Mouse (Mus musculus): ENCODE results near the gene Wwtr1. TPM values are rescaled to one million over a fixed set of nuclear protein-coding genes. Genes with fewer than 3 reads are reported as not detected.

Wwtr1 gene
- total RNA-seq, 2 experiments from 2014 or later: not detected

DNA sequence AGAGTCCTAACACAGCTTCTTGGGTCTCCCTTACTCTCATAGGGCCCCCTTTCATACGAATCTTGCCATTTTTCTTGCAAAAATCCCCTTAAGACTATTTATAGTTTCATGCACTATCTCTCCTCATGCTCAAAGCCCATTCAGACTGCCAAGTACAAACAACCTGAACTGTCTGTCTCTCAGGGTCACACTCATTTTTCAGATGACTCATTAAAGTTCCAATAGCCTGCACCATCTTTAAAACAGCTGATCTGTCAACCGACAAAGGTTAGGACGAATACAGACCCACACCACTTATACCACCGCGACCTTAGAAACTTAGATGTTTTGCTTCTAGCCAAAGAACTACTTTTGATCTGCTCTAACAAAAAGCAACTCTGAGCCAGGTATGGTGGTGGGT, 12.1 kb downstream of the Wwtr1 start:
- ATAC-seq (replicated peaks; ENCODE audit: low FRiP score, poor library complexity, severe bottlenecking): no peak

GRCm38 (mm10) chr3:57562996-57563506, 12.7 kb downstream of the Wwtr1 start:
- ATAC-seq (replicated peaks; ENCODE audit: low FRiP score, poor library complexity, severe bottlenecking): no peak

DNA sequence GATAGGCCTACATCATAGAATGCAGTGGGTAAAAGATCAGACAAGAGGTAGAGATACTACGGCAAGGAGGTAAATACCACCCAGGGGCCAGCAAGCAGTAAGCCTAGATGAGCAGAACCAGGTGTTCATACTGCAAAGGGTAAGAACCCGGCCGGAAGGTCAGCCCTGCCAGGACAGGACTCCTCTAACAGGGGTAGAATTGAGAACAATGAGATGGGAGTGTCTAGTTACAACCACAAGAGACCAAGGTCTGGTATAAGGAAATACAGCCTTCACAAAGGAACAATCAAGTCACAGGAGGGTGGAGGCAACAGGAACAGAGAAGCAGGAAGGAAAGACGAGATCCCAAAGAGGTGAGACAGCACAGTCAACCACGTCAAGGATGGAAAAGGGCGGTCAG, 16.9 kb downstream of the Wwtr1 start:
- ATAC-seq (replicated peaks; ENCODE audit: low FRiP score, poor library complexity, severe bottlenecking): no peak

DNA sequence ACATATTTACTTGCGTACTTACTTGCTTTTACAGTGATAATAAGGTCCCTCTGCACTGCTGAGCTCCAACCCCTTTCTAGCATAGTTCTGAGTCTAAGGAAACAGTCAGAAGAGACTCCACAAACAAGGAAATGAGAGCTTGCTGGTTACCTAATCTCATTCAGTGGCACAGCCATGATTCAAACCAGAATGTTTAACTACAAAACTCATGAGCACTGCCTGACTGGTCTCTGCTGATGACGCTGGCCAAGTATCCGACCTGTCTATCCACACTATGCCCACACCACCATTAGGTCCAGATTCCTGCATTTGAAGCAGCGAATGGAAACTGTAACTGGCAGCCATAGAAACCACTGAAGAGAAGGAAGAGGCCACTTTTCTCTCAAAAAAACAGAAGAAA, 18.3 kb downstream of the Wwtr1 start:
- no peak for ATAC-seq (replicated peaks; ENCODE audit: low FRiP score, poor library complexity, severe bottlenecking)

GRCm38 (mm10) chr3:57555560-57555959, 20.1 kb downstream of the Wwtr1 start:
- no peak for ATAC-seq (replicated peaks; ENCODE audit: low FRiP score, poor library complexity, severe bottlenecking)

- ATAC-seq (replicated peaks; ENCODE audit: low FRiP score, poor library complexity, severe bottlenecking): no peak
Observed at GRCm38 (mm10) chr3:57554890-57555239, 20.8 kb downstream of the Wwtr1 start.

DNA sequence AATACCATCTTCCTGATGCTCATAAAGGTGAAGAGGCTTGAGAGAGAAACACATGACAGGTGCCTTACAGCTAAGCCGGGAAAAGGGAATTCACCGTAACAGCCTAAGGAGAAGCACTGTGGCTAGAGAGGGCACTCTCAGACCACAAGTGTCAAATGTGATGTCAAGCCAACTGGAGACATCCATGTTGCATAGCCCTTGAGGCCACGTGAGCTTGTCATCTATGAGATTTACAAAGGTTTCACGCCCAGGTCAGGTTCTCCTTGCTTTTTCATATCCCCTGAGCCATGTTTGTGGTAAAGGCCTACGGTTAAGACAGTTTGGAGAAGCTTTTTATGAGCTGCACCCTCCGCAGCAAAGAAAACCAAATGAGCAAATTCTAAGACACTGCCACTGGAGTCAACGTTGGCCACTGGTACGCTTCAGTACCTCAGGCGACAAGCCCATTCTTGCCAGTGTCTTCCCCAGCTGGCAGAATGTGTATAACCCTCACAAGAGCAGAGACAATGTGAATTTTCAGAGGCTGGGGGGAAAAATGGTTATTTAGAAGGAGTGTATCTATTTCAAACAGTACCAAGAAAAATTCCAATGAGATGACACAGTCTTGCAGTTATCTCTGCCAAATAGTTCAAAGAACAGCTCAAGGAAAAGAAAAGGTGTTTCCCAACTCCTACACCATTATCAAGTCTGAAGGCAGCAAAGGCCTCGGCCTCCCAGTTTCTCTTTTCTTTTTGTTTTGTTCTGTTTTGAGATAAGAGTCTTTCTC, 21.4 kb downstream of the Wwtr1 start:
- ATAC-seq (replicated peaks; ENCODE audit: low FRiP score, poor library complexity, severe bottlenecking): no peak

- no peak for ATAC-seq (replicated peaks; ENCODE audit: low FRiP score, poor library complexity, severe bottlenecking)
Observed at GRCm38 (mm10) chr3:57553108-57553507, 22.6 kb downstream of the Wwtr1 start.

DNA sequence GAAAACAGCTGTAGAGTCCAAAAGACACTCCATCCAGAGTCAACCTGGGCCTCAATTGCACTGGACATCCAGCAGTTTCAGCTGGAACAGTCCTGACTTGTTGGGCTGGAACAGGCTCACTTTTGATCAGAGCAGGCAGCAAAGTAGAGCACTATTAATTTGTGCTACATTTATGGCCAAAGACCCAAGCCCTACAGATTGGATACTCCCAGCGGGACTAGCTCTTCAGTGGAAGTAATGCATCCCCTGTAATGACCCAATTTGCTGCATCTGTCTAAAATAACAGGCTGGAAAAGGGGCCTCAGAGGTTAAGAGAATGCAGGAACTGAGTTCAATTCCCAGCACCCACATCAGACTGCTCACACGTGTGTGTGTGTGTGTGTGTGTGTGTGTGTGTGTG, 24.5 kb downstream of the Wwtr1 start:
- no peak for ATAC-seq (replicated peaks; ENCODE audit: low FRiP score, poor library complexity, severe bottlenecking)

- no peak for ATAC-seq (replicated peaks; ENCODE audit: low FRiP score, poor library complexity, severe bottlenecking)
Observed at GRCm38 (mm10) chr3:57550468-57551185, 25.1 kb downstream of the Wwtr1 start.

DNA sequence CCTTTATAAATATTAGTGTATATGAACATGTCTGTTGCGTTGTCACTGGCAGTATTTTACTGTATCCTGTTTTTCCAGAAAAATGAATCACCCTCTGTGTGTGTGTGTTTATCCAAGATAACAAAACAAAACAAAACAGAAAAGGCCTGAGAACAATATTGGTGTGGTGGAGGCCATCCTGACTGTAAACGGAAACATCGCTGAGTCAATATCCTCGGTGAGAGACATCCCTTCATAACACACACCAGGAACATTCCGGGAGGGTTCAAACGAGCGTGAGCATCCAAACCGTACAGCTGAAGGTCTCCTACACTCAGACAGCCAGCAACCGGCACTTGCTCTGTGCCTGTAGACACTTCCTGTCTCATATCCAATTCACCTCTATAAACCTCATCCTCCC, 31.6 kb downstream of the Wwtr1 start:
- ATAC-seq (replicated peaks; ENCODE audit: low FRiP score, poor library complexity, severe bottlenecking): no peak

- ATAC-seq (replicated peaks; ENCODE audit: low FRiP score, poor library complexity, severe bottlenecking): no peak
Observed at GRCm38 (mm10) chr3:57542848-57543380, 32.8 kb downstream of the Wwtr1 start.

- no peak for ATAC-seq (replicated peaks; ENCODE audit: low FRiP score, poor library complexity, severe bottlenecking)
Observed at GRCm38 (mm10) chr3:57541205-57541604, 34.5 kb downstream of the Wwtr1 start.

DNA sequence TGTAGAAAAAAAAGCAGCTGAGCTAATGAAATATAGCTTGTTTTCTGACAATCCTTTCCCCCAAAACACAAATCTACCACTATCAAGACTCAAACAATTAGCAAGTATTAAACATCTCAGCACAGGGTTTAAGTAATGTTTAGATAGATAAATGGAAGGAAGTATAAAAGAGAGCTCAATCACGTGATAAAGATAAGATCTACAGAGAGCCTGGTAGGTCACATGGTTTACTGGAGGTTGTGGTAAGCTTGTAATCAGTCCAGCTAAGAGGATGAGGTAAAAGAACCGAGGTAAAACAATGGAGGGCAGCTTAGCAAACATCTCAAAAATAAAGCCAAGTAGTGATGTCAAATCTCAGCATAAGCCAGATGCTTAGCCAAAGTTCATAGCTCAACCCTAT, 35.2 kb downstream of the Wwtr1 start:
- ATAC-seq (replicated peaks; ENCODE audit: low FRiP score, poor library complexity, severe bottlenecking): no peak

DNA sequence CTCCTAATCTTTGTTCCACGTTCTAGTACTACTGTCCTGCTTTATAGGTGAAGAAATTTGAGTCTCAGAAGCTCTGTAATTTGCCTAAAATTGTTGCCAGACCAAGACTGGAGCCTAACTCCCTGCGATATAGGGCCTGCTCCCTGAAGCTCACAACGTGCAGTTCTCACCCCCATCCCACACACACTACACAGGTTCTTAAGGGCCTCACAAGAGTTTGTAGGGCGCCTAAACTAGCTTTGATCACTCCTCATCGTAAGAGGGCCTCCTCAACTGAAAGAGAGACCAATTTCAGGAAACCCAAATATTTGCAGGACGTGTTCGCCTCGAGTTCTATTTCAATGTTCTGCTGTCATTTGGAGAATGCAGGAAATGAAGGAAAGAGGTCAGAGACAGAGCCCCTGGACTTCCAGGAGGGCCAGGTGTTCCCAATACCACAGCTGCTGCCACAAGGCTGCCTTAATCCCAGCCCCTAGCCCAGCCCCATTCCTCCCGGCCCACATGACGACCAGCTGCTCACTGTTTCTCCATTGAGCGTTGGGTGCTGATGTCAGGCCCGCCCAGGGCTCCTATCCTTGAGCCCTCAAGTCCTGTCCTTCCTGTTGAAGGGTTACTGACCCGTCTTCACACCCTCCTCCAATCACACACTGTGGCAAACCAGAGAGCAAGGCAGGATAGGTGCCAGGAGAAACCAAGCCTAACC, 40.1 kb downstream of the Wwtr1 start:
- no peak for ATAC-seq (replicated peaks; ENCODE audit: low FRiP score, poor library complexity, severe bottlenecking)

GRCm38 (mm10) chr3:57534450-57534849, 41.3 kb downstream of the Wwtr1 start:
- no peak for ATAC-seq (replicated peaks; ENCODE audit: low FRiP score, poor library complexity, severe bottlenecking)

DNA sequence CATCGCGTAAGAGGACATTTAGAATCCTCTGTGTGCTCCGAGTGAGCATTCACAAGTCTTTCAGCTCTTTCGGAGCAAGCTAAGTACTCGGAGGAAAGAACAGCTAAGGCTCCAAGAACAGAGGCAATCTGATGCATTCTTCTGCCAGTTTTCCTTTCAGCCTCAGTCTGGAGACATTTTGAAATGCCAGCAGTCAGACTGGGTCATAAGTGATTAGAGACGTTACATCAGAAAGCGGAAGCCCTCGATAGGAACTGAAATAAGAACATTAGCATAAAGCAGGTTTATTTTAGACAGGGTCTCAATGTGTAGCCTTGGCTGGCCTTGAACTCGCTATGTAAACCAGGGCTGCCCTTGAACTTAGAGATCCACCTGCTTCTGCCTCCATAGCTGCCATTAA, 41.8 kb downstream of the Wwtr1 start:
- no peak for ATAC-seq (replicated peaks; ENCODE audit: low FRiP score, poor library complexity, severe bottlenecking)

DNA sequence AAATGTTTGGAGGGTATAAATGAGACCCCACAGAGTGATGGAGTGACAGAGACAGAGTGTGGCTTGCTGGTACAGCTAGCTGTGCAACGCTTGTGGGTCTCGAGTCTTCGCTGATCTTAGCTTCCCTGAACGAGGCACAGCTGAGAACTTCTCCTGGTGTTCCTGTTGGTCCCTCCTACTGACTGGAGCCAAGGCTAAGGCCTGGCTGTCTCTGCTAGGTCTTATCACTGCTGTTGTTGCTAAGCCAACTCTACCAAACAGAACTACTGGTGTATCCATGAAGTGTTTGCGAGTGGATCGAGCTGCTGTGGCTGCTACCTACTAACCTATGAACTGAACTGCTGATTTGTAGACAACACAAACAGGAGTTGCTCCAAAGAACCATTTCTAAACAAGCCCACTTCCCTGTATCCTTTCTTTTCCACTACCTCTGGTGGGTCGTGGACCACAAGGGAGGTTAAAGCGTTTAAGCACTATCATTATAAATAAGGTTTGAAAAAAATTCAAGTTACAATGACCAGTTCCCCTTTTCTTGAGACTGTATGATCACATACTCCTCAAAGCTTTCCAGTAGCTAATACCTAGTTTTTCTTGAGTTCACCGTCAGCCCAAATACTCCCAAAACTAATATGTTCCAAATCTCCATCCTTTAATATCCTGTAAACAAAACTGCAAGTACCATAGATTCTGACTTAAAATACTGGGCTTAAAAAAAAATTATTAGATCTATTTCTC, 42.6 kb downstream of the Wwtr1 start:
- no peak for ATAC-seq (replicated peaks; ENCODE audit: low FRiP score, poor library complexity, severe bottlenecking)

DNA sequence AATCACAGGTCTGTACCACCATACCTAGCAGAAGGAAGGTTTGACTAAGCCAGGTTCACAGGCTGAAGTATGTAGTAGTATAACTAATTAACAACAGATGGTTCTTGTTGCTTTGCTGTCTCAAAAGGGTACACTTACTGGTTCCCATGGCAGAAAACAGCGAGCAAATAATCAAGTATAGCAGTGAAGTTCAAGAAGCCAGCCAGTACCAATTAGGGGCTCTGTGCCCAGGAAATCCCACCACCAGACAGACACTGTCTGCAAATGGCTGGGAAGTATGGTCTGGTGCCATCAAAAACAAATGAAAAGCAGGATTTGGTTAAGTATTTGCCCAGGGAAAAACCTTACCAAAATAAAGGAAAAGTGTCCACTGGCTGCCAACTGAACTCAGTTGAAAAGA, 44.9 kb downstream of the Wwtr1 start:
- ATAC-seq (replicated peaks; ENCODE audit: low FRiP score, poor library complexity, severe bottlenecking): no peak

DNA sequence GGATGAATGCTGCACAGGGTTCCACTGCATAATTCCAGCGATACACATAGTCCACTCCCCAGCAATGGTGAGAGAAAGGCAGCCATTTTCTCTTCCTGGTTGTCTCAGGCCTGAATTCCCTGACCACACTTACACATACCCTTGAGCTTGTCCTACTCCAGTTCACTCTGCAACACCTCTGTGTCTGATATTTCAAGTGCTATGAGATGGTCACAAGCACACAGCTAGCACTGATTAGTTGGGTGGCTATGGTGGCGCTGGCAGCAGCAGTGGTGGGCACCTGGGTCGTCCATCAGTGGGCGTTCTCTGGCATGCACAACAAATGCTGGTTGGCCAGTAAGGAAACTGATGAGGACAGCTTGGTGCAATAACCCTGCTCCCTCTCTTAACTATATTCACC, 45.5 kb downstream of the Wwtr1 start:
- no peak for ATAC-seq (replicated peaks; ENCODE audit: low FRiP score, poor library complexity, severe bottlenecking)

All from erythroid progenitor cell, adult 5-6 weeks (primary cell).